Mouse (Mus musculus) stomach, postnatal 0 days (tissue): ENCODE data around the gene Tns3.

Source experiments
- CTCF ChIP-seq: IDR thresholded peaks from 2 replicates; pipeline ENCODE4 v1.5.1; 2016; ENCODE audit warnings: antibody characterized with exemption, low read depth, mild to moderate bottlenecking, moderate library complexity
- EP300 ChIP-seq: optimal IDR thresholded peaks from 2 replicates; pipeline ENCODE3; 2016; ENCODE audit warnings: antibody characterized with exemption

- no peak for TF ChIP-seq CTCF
- TF ChIP-seq EP300, result no peak
These were observed 35.0 kb downstream of the Tns3 start for GRCm38 (mm10) chr11:8629326-8629725.
